In the genomic region with DNA sequence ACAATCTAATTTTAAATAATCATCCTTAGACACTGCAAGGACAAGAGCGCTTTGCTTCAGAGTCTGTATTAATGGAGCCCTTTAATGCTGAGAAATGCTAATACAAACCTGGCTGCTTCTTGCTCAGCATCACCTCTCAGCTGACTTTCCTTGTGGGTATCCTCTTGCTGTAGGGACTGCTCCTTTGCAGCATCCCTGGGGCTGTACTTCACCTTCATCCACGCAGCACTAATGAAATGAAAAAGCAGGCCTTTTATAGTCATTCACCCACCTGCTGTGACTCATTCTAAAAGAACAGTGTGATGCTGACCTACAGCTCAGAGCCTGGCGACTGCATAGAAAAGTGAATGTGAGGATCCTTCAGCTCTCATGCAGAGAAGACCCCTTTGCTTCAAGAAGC, we compare ENCODE assay signal across 15 mouse cellular contexts. TPM values are rescaled to one million over a fixed set of nuclear protein-coding genes. Genes with fewer than 3 reads are reported as not detected.
DNase-seq lines count a peak whose midpoint lies in the region; ATAC-seq lines count a peak whose summit lies in the region.
"Had no signal": no experiment of that assay in that cellular context is flagged by ENCODE, and none has a peak within 500 bp of the region (broad histone marks: within the 10 kb centered on the region; RNA-seq: fewer than 3 reads in every experiment).

No protein-coding gene starts in this region.

- H3K4me2 ChIP-seq in forebrain, embryonic 12.5 days, result no peak overlapping the region
- H3K4me2 ChIP-seq in midbrain, embryonic 11.5 days, result no peak overlapping the region
- H3K4me2 ChIP-seq in midbrain, embryonic 15.5 days, result no peak overlapping the region
- H3K4me2 ChIP-seq: midbrain, embryonic 12.5 days had no signal

- H3K9me3 ChIP-seq in forebrain, embryonic 10.5 days, result no peaks in the 10 kb centered on the region
- no peaks in the 10 kb centered on the region for H3K9me3 ChIP-seq in forebrain, embryonic 12.5 days
- H3K9me3 ChIP-seq in midbrain, embryonic 11.5 days (ENCODE audit: control insufficient read depth, low read length), result no peaks in the 10 kb centered on the region
- H3K9me3 ChIP-seq in midbrain, embryonic 15.5 days, result no peaks in the 10 kb centered on the region
- H3K9me3 ChIP-seq: midbrain, embryonic 12.5 days had no signal

- ATAC-seq in forebrain, embryonic 12.5 days (ENCODE audit: low FRiP score), result no peak
- no peak for ATAC-seq in midbrain, embryonic 11.5 days (ENCODE audit: low FRiP score)
- no peak for ATAC-seq in midbrain, embryonic 15.5 days (replicated peaks)
- ATAC-seq: liver, postnatal 0 days had no signal

- peaks cover 92% of the 10 kb centered on the region for H3K36me3 ChIP-seq in forebrain, embryonic 10.5 days (replicated peaks)
- peaks cover 62% of the 10 kb centered on the region for H3K36me3 ChIP-seq in forebrain, embryonic 12.5 days (replicated peaks)
- peaks cover 11% of the 10 kb centered on the region for H3K36me3 ChIP-seq in midbrain, embryonic 11.5 days (ENCODE audit: control insufficient read depth, insufficient read depth, low read length)
- H3K36me3 ChIP-seq in midbrain, embryonic 15.5 days (replicated peaks), result peaks cover 41% of the 10 kb centered on the region

- H3K27ac ChIP-seq in forebrain, embryonic 10.5 days, result no peak overlapping the region
- no peak overlapping the region for H3K27ac ChIP-seq in forebrain, embryonic 12.5 days
- no peak overlapping the region for H3K27ac ChIP-seq in midbrain, embryonic 11.5 days (ENCODE audit: low read depth, low read length)
- H3K27ac ChIP-seq in midbrain, embryonic 15.5 days, result no peak overlapping the region
- H3K27ac ChIP-seq: heart, adult 2 months; left cerebral cortex, adult 2 months; midbrain, embryonic 12.5 days had no signal

- H3K9ac ChIP-seq in forebrain, embryonic 12.5 days, result no peak overlapping the region
- H3K9ac ChIP-seq in midbrain, embryonic 11.5 days (ENCODE audit: low read length), result no peak overlapping the region
- no peak overlapping the region for H3K9ac ChIP-seq in midbrain, embryonic 15.5 days
- H3K9ac ChIP-seq: liver, postnatal 0 days; midbrain, embryonic 12.5 days had no signal

- WGBS in forebrain, embryonic 10.5 days, result 34% methylated on average over 3 of the region's 3 CpGs
- 21% methylated on average over 3 of the region's 3 CpGs for WGBS in forebrain, embryonic 12.5 days
- 45% methylated on average over 3 of the region's 3 CpGs for whole genome bisulfite sequencing in midbrain, embryonic 11.5 days
- 21% methylated on average over 3 of the region's 3 CpGs for WGBS in midbrain, embryonic 15.5 days

- peaks cover 56% of the 10 kb centered on the region for H3K27me3 ChIP-seq in forebrain, embryonic 10.5 days (ENCODE audit: poor library complexity, severe bottlenecking)
- peaks cover 18% of the 10 kb centered on the region for H3K27me3 ChIP-seq in forebrain, embryonic 12.5 days
- no peaks in the 10 kb centered on the region for H3K27me3 ChIP-seq in midbrain, embryonic 11.5 days (ENCODE audit: control insufficient read depth, insufficient read depth, low read length)
- H3K27me3 ChIP-seq in midbrain, embryonic 15.5 days (replicated peaks), result no peaks in the 10 kb centered on the region
- H3K27me3 ChIP-seq: midbrain, embryonic 12.5 days had no signal

- DNase-seq in forebrain, embryonic 10.5 days (ENCODE audit: extremely low spot score, low spot score), result peak; percentile 26
- DNase-seq in midbrain, embryonic 11.5 days (ENCODE audit: low spot score, missing footprints), result peak; percentile 75
- peak; percentile 52 for DNase-seq in embryo, embryonic 10.5 days (ENCODE audit: low spot score)
- DNase-seq in retina, embryonic 14.5 days (ENCODE audit: low spot score), result peak; percentile 74
- DNase-seq in urinary bladder, postnatal 4 days (ENCODE audit: low spot score in 2 of 2), result no peak
- DNase-seq in adrenal gland, adult 2 months, result no peak
- DNase-seq: adrenal gland, adult 8-10 months; cerebellum, adult 9-10 months; heart, adult 2 months; liver, postnatal 0 days; thymus, postnatal 14 days had no signal

- peaks cover 27% of the 10 kb centered on the region for H3K4me1 ChIP-seq in forebrain, embryonic 10.5 days
- H3K4me1 ChIP-seq in forebrain, embryonic 12.5 days, result peaks cover 3% of the 10 kb centered on the region; the same call in 1 of the 2 replicates
- H3K4me1 ChIP-seq in midbrain, embryonic 11.5 days (ENCODE audit: control insufficient read depth, insufficient read depth, low read length), result no peaks in the 10 kb centered on the region
- H3K4me1 ChIP-seq in midbrain, embryonic 15.5 days, result no peaks in the 10 kb centered on the region

- H3K4me3 ChIP-seq in forebrain, embryonic 10.5 days, result no peak overlapping the region
- H3K4me3 ChIP-seq in forebrain, embryonic 12.5 days (replicated peaks), result no peak overlapping the region
- no peak overlapping the region for H3K4me3 ChIP-seq in midbrain, embryonic 11.5 days (ENCODE audit: low read depth, low read length)
- H3K4me3 ChIP-seq in midbrain, embryonic 15.5 days, result no peak overlapping the region
- H3K4me3 ChIP-seq: heart, adult 2 months; left cerebral cortex, adult 2 months; midbrain, embryonic 12.5 days had no signal

RNA-seq across cellular contexts. Expression of gene Gm43951, which starts 30.1 kb away (rescaled TPM):
- polyA plus RNA-seq in forebrain, embryonic 10.5 days (2016; fragmentation: Nextera tagmentation; extraction: Ambion mirVana), result 0.42 and 0.52 TPM in 2 replicates
- polyA plus RNA-seq in forebrain, embryonic 12.5 days (2016; fragmentation: Nextera tagmentation; extraction: Ambion mirVana), result 0.73 and 0.83 TPM in 2 replicates
- polyA plus RNA-seq in midbrain, embryonic 11.5 days (2014; fragmentation: Nextera tagmentation; extraction: Ambion mirVana), result 0.06 and 0.12 TPM in 2 replicates
- 1.8 and 1.9 TPM in 2 replicates for polyA plus RNA-seq in midbrain, embryonic 15.5 days (2015; fragmentation: Nextera tagmentation; extraction: Ambion mirVana)
- under 1 TPM; 0.35 to 0.81 TPM for total RNA-seq in adrenal gland, adult 2 months (2021)
- polyA plus RNA-seq in adrenal gland, adult 2 months (2012; rRNA removed), result 0.15 TPM in 1 of 2 replicates, not detected in the other
- polyA plus RNA-seq: liver, postnatal 0 days had no signal

RNA-seq across cellular contexts. Expression of gene 4933427D14Rik, which starts 30.7 kb away (rescaled TPM):
- 16.2 and 16.4 TPM in 2 replicates for polyA plus RNA-seq in forebrain, embryonic 10.5 days (2016; fragmentation: Nextera tagmentation; extraction: Ambion mirVana)
- 20.8 and 25.7 TPM in 2 replicates for polyA plus RNA-seq in forebrain, embryonic 12.5 days (2016; fragmentation: Nextera tagmentation; extraction: Ambion mirVana)
- polyA plus RNA-seq in midbrain, embryonic 11.5 days (2014; fragmentation: Nextera tagmentation; extraction: Ambion mirVana), result 19.5 and 20.2 TPM in 2 replicates
- polyA plus RNA-seq in midbrain, embryonic 15.5 days (2015; fragmentation: Nextera tagmentation; extraction: Ambion mirVana), result 24.0 and 26.0 TPM in 2 replicates
- 1 to 10 TPM; 6.0 to 6.4 TPM for total RNA-seq in adrenal gland, adult 2 months (2021)
- 3.1 and 3.3 TPM in 2 replicates for polyA plus RNA-seq in adrenal gland, adult 2 months (2012; rRNA removed)

RNA-seq across cellular contexts. Expression of gene Txndc17, which starts 30.8 kb away (rescaled TPM):
- 172 and 176 TPM in 2 replicates for polyA plus RNA-seq in forebrain, embryonic 10.5 days (2016; fragmentation: Nextera tagmentation; extraction: Ambion mirVana)
- 139 and 143 TPM in 2 replicates for polyA plus RNA-seq in forebrain, embryonic 12.5 days (2016; fragmentation: Nextera tagmentation; extraction: Ambion mirVana)
- 163 and 168 TPM in 2 replicates for polyA plus RNA-seq in midbrain, embryonic 11.5 days (2014; fragmentation: Nextera tagmentation; extraction: Ambion mirVana)
- polyA plus RNA-seq in midbrain, embryonic 15.5 days (2015; fragmentation: Nextera tagmentation; extraction: Ambion mirVana), result 141 and 145 TPM in 2 replicates
- total RNA-seq in adrenal gland, adult 2 months (2021), result 10 to 100 TPM; 76.6 to 77.6 TPM
- polyA plus RNA-seq in adrenal gland, adult 2 months (2012; rRNA removed), result 9.6 and 13.0 TPM in 2 replicates

RNA-seq across cellular contexts. Expression of gene Med31, which starts 38.8 kb away (rescaled TPM):
- 44.8 and 47.1 TPM in 2 replicates for polyA plus RNA-seq in forebrain, embryonic 10.5 days (2016; fragmentation: Nextera tagmentation; extraction: Ambion mirVana)
- 54.8 and 55.8 TPM in 2 replicates for polyA plus RNA-seq in forebrain, embryonic 12.5 days (2016; fragmentation: Nextera tagmentation; extraction: Ambion mirVana)
- polyA plus RNA-seq in midbrain, embryonic 11.5 days (2014; fragmentation: Nextera tagmentation; extraction: Ambion mirVana), result 55.7 and 56.7 TPM in 2 replicates
- 53.5 and 57.1 TPM in 2 replicates for polyA plus RNA-seq in midbrain, embryonic 15.5 days (2015; fragmentation: Nextera tagmentation; extraction: Ambion mirVana)
- 10 to 100 TPM in 1 of 2 experiments, 1 to 10 TPM in 1; 9.4 to 11.6 TPM for total RNA-seq in adrenal gland, adult 2 months (2021)
- 3.6 and 4.4 TPM in 2 replicates for polyA plus RNA-seq in adrenal gland, adult 2 months (2012; rRNA removed)

RNA-seq across cellular contexts. Expression of gene Pitpnm3, which starts 41.0 kb away (rescaled TPM):
- polyA plus RNA-seq in forebrain, embryonic 10.5 days (2016; fragmentation: Nextera tagmentation; extraction: Ambion mirVana), result 0.02 and 0.04 TPM in 2 replicates
- 0.41 and 0.58 TPM in 2 replicates for polyA plus RNA-seq in forebrain, embryonic 12.5 days (2016; fragmentation: Nextera tagmentation; extraction: Ambion mirVana)
- polyA plus RNA-seq in midbrain, embryonic 11.5 days (2014; fragmentation: Nextera tagmentation; extraction: Ambion mirVana), result 0.56 and 0.99 TPM in 2 replicates
- 4.8 and 5.3 TPM in 2 replicates for polyA plus RNA-seq in midbrain, embryonic 15.5 days (2015; fragmentation: Nextera tagmentation; extraction: Ambion mirVana)
- 1 to 10 TPM; 1.8 to 4.5 TPM for total RNA-seq in adrenal gland, adult 2 months (2021)
- 4.0 and 6.6 TPM in 2 replicates for polyA plus RNA-seq in adrenal gland, adult 2 months (2012; rRNA removed)
- polyA plus RNA-seq: liver, postnatal 0 days had no signal

Comparison
In these comparisons a context has a peak if more than half of its experiments do, and no peak if none do; other contexts are left out.
1. DNase-seq: peak in forebrain, embryonic 10.5 days (single experiment), midbrain, embryonic 11.5 days (single experiment), embryo, embryonic 10.5 days (single experiment) and retina, embryonic 14.5 days (single experiment); none in urinary bladder, postnatal 4 days (0 of 2) and adrenal gland, adult 2 months (single experiment).